Mouse (Mus musculus) left cerebral cortex, adult 11 months (tissue): Measurements from ENCODE around the gene Adamts8.

Source experiments
- DNase-seq: peaks from one replicate; pipeline ENCODE4 v3.0.0; 2022; ENCODE audit warnings: low spot score

The Adamts8 gene

DNA sequence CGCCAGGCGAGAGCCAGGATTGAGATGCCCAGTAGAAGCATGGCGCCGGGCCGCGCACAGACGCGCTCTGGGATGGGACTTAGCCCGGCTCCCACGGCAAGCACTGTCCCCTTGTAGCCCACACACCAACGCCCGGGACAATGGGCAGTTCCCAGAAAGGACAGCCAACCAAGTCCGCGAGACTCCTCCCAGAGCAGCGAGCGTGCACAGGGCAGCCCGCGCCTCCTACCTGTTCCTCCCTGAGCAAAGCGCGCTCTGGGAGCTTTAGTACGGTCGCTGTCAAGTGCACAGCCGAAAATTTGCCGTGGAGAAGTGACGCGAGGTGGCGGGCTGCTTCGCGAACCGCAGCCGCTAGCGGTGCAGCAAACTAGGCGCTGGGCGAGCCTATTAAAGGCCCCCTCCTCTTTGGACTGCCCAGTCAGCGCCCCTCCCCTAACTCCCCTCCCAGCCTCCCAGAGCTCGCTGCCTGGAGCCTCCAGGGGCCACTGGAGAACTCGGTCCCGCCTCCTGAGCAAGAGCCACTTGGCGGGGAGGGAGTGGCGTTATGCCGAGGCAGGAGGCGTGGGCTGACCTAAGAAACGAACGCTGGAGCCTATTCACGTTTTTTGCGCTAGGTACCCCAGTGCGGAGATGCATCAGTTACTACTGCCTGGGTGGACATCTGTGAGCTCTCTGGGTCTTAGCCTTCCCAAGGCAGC is 20.0 kb upstream of the Adamts8 start, which contains the start of gene Adamts15:
Adamts15 (minus strand) TSS at position 256 of the 698 bp plus-strand sequence.
- DNase-seq: no peak

DNA sequence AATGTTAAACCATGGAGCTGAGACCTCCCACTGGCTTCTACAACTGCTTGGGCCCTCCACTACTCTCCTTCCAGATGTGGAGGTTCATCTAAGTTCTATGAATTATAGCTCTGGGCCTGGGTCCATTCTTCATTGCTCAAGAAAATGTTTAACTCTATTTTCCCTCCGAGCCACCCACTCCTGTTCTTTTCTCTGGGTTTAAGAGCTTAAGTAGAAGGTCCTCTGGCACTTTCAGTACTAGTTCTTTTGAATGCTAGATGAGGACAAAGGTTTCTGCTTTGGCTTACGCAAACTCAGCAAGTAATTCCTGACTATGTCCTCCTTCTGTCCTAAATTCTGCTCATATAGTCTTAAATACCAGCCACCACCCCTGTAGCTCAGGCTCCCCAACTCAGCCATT is 13.6 kb upstream of the Adamts8 start:
- DNase-seq: no peak

GRCm38 (mm10) chr9:30932346-30932745 is 10.0 kb upstream of the Adamts8 start:
- no peak for DNase-seq

GRCm38 (mm10) chr9:30934827-30935226 is 7.5 kb upstream of the Adamts8 start:
- DNase-seq: no peak

DNA sequence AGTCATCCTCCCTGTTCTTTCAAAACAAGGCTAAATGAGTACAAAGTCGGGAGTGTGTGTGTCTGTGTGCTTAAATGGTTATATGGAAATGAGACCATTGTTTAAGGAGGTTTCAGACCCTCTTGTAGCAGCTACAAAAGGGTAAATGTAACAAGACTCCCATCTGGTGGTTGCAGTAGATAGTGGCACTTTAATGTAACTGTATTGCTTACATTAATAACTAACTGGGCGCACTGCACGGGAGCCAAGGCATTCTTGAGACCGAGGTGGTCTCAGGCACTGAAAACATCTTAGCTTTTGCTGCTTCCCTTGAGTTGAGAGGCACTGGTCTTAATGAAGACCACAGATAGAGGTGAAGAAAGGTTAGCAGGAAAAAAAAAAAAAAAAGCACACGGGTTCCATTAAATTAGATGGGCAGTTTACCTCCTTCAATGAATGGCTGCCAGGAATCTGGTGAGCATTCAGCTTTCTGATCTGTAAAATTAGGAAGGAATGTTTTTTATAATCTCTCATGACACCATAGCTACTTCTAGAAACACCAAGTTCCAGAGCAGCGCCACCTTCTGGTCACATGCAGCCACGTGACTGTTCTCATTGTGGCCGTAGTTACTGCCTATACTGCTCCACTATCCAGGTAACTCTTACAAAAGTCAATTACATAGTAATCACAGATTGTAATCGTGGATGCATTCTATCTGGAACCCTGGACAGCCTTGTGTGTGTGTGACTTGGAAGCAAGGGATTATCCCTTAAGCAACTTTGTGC is 5.5 kb upstream of the Adamts8 start:
- no peak for DNase-seq

DNA sequence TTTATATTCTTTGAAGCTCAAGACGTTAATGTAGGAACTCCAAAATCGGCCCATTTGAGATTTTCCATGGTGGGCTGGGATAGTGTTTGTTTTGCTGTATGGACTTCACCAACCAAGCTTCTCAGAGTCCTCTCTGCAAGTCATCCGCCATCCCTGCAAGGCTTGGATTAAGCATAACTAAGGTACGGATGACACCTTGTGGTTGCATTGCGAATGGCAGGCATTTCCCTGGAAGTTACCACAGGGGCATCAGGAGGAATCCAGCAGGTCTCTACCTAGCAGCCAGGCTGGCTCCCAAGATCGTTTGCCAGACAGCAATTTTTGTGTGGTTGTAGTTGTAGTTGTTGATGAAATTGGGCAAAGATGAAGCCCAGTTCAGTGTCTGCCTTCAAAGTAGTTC is 2.0 kb upstream of the Adamts8 start:
- DNase-seq: peak; percentile 81

DNA sequence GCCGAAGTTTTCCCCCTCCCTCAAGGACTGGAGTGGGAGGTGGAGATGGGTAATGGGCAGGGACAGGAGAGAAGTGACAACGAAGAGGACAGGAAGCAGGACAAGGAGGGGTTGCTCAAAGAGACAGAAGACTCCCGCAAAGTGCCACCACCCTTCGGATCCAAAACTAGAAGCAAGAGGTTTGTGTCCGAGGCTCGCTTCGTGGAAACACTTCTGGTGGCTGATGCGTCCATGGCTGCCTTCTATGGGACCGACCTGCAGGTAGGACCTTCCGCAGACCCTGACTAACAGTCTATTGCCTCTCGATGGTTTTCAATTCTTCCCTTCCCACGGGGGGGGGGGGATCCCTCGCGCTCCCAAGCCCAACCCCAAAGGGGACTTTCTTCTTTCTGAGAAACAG is 979 bp downstream of the Adamts8 start:
- no peak for DNase-seq

GRCm38 (mm10) chr9:30944234-30944633 is 1.9 kb downstream of the Adamts8 start:
- no peak for DNase-seq

GRCm38 (mm10) chr9:30945276-30945675 is 2.9 kb downstream of the Adamts8 start:
- no peak for DNase-seq

- DNase-seq: no peak
Measured at GRCm38 (mm10) chr9:30949422-30949821, 7.1 kb downstream of the Adamts8 start.

DNA sequence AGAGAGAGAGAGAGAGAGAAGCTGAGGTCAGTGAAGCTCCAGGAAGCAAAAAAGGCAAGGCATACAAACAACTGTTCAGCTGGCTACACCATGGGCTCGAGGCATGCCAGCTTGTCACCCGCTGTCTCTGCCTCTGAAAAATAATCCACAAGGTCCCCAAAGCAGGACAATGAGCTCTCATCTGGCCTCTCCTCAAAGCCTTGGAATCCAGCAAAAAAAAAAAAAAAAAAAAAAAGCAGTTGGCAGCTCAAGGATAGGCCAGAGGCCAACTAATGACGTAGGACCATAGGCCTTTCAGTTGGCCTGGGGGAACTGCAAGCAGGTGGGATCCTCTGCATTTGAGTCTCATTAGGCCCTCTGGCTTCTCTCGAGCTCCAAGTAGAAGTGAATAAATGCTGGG is 7.6 kb downstream of the Adamts8 start:
- DNase-seq: no peak

DNA sequence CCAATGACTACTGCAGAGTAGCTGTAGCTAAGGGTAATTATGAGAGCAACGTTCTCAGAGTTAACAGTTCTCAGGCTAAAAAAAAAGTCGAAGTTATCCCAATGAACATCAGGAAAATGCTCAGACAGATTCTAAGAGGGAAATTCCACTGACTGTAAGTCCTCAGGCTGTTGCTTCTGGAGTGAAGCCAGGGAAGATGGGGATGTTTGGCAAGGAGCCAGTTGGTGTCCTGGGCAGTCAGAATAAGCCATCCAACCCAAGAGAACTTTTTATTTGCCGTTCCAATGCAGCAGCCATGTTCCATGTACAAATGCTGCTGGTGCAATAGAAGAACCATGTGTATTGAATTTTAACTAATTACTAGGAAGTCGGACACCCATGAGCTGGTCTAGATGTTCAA is 8.2 kb downstream of the Adamts8 start:
- DNase-seq: no peak

GRCm38 (mm10) chr9:30951461-30951860 is 9.1 kb downstream of the Adamts8 start:
- DNase-seq: no peak

GRCm38 (mm10) chr9:30953287-30953686 is 10.9 kb downstream of the Adamts8 start:
- DNase-seq: no peak

DNA sequence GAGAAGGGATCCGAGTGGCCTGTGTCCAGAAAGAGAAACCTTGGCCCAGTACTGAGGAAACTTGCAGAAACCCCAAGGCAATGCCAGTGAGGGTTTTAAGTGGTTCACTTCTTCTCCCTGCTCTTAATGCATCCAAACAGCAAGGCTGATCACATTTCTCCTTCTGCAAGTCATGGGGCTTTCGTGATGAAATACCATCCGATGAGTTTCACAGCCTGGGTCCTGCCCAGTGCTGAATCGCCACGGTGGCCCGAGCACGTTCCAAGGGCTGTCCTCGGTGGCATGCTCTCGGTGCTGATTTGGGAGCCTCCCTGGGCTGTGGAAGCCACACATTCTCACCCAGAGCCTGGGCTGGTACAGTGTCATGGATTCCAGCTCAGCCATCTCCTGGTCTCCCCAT is 12.9 kb downstream of the Adamts8 start:
- DNase-seq: no peak

- DNase-seq: no peak
Measured at GRCm38 (mm10) chr9:30963780-30964179, 21.4 kb downstream of the Adamts8 start.

DNA sequence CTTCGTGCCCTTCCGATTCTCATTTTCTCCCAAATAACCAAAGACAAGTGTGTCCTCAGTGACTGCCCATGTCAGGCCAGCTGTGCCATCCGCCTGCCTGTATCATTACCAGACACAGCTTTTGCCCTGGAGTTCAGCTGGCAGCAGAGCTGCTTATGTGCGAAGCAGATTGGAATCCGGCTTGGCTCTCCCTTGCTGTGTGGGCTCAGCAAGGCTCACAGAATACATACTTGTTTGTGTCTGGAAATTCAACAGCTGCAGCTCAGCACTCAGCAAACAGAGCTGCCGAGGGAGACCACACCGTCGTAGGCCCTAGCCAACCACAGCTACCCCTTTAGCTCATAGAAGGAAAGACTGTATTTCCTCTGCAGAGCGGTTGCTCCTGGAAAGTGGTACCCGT is 22.3 kb downstream of the Adamts8 start:
- no peak for DNase-seq

DNA sequence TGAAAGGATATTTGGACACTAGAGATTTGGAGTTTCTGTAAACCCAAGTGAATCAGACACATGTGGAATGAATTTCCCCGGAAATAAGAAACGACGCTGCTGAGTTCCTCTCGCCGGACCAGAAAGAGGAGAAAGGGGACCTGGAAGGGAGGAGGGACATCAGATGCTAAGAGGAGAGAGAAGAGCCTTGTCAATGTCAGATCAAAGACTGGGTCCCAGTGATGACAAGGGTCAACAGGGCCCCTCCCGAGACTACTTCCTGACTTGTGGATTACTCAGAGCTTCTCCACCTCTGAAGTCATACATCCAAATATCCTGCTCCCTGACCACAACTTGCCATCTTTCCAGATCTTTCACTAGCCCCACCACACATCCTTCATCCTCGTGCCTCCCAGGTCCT is 24.5 kb downstream of the Adamts8 start:
- DNase-seq: no peak

DNA sequence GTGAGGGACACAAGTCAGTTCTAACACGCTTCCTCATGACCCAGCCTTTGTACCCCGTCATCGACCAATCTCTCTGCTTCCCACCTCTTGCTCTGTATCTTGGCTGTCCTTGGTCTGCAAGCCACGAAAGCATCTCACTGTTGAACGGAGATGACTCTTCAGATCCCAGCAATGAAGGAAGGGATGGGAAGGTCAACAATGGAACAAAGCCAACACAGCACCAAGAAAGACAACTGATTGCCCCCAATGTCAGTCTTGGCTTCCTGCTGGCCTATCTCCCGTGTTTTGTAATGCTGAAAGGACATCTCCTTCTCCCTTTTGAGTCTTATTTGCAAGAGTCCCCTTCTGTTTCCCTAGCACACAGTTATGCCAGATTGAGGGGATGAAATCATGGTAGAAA is 25.8 kb downstream of the Adamts8 start:
- no peak for DNase-seq

- DNase-seq: no peak
Measured at GRCm38 (mm10) chr9:30970001-30970400, 27.6 kb downstream of the Adamts8 start.

DNA sequence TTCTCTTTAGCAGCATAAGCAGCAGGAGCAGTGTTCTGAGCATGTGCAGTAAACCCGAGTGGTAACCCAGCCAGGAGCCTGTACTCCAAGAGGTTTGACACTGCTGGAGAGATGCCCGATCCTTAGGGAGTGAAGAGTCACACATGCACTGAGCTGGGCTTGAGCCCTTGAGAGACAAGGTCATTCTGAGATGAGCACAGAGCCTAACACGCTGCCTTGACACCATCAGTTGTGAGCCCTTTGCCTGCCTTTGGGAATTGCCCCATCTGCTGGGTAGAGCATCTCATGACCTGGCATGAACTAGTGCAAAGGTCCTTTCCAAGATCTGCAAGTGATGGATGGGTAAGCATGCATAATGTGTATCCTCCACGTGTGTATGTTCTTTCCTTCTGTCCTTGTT is 29.6 kb downstream of the Adamts8 start:
- DNase-seq: no peak

GRCm38 (mm10) chr9:30976339-30977023 is 34.1 kb downstream of the Adamts8 start:
- no peak for DNase-seq

- DNase-seq: no peak
Measured at GRCm38 (mm10) chr9:30980467-30980866, 38.1 kb downstream of the Adamts8 start.
